Mouse (Mus musculus): ENCODE measurements at regions not wholly inside any gene's neighbourhood (a gene's known extent, or its start where the extent isn't known, plus 50 kb on each side); places are given as distances from the start of the nearest gene placed in this dataset.

GRCm38 (mm10) chr13:41694749-41695419, 89.2 kb downstream of the Tmem170b start:
- no peak for DNase-seq (ENCODE audit: low read depth)

- DNase-seq (ENCODE audit: low read depth) = no peak
These were observed 91.2 kb downstream of the Tmem170b start for GRCm38 (mm10) chr13:41696767-41697445.

DNA sequence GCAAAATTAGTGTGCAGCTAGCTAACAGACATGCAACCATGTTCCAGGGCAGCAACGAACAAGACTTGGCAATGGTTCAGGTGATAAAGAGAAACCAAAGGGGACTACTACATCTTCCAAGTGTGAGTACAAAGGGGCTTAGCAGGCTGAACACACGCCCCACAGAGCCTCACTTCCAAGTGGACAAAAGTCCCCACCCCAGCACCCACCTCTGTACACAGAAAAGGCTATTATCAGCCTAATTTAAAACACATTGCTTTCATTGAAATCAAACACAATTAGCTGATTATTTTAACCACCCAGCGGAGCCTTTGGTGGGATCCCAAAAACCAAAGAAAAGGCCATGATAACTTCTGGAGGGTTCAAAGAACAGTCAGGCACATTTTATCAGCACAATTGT, 95.6 kb downstream of the Tmem170b start:
- no peak for DNase-seq (ENCODE audit: low read depth)

GRCm38 (mm10) chr13:41701829-41702231, 96.1 kb downstream of the Tmem170b start:
- DNase-seq (ENCODE audit: low read depth) = no peak

DNA sequence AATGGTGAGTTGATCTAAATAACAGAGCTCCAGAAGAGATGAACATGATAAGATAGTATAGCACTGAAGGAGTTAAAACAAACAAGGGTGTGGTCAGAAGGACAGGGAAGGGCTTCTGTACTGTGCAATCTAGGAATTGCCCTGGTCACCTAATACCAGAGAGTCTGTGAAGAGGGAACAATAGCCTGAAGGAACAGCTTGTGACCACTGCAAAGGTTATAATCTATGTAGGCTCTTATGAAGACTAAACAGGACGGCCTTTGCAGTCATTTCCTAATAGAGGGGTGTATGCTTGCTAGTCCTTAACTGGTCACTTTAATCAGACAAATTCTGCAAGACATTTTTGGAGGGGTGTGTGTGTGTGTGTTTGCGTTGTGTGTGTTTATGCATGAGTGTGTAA, 97.5 kb downstream of the Tmem170b start:
- DNase-seq (ENCODE audit: low read depth) = no peak

- DNase-seq (ENCODE audit: low read depth) = no peak
These were observed 97.9 kb downstream of the Tmem170b start for GRCm38 (mm10) chr13:41703618-41704017.

GRCm38 (mm10) chr13:41704806-41705205, 99.1 kb downstream of the Tmem170b start:
- DNase-seq (ENCODE audit: low read depth) = no peak

DNA sequence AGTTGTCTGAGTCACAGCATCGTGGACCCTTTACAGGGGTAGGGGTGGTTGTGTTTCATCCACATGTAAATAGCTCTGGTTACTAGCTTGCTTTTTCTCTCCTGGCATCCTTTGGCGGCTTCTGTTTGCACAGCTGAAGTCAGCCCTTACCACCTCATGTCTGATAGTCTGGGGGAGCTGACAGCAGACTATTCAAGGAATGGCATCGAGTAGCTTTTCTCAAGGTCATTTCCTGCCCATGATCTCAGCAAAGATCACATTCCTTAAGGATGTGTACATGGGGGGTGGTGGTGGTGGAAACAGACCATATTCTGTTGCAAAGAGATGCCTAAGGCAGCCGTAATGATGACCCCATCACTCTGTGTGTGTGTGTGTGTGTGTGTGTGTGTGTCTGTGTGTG, 99.9 kb downstream of the Tmem170b start:
- DNase-seq (ENCODE audit: low read depth) = peak; percentile 64

- DNase-seq (ENCODE audit: low read depth) = no peak
These were observed 102.1 kb downstream of the Tmem170b start for GRCm38 (mm10) chr13:41707811-41708210.

GRCm38 (mm10) chr13:41709071-41709470, 103.4 kb downstream of the Tmem170b start:
- DNase-seq (ENCODE audit: low read depth) = peak; percentile 65

GRCm38 (mm10) chr13:41709475-41710227, 103.9 kb downstream of the Tmem170b start:
- DNase-seq (ENCODE audit: low read depth) = peak; percentile 77

DNA sequence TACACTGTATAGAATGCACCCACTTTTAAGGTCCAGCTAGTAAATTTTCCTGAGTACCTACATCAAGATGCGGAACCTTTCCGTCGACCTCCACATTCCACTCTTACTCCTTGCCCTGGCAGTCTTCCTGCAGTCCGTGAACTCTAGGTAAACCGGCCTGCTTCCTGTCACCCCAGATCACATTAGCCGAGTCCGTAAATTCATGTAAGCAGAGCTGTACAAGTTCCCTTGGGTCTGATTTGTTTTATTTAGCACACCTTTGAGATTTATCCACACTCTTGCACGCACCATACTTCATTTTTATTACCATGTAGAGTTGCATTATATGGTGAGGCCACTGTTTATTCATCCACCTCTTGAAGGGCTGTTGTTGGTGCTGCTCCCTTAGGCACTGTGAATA, 106.9 kb downstream of the Tmem170b start:
- no peak for DNase-seq (ENCODE audit: low read depth)

Measured in fibroblast of lung, adult 2 months (primary cell).